Mouse (Mus musculus) embryonic facial prominence, embryonic 13.5 days (tissue): ENCODE results near the gene Ogfod1. TPM values are rescaled to one million over a fixed set of nuclear protein-coding genes. Genes with fewer than 3 reads are reported as not detected.
"Not testable (repeated sequence)": the region's sequence is repeated elsewhere in the genome, so short reads cannot be mapped to it uniquely, and the experiment has no call there.

Experiments
- ATAC-seq: fragments of 200-750 bp; cut with Nextera tagmentation; 2 replicates; pipeline ENCODE4 v1.8.0; 2017; ENCODE audit warnings: low read depth; ENCODE audit not compliant: insufficient number of reproducible peaks, insufficient read depth, low FRiP score, low TSS enrichment
- H3K27ac ChIP-seq: fragments of 300-500 bp; sonication (generic); 2 replicates; pipeline ENCODE4 v1.5.1; 2015; ENCODE audit warnings: moderate library complexity, mild to moderate bottlenecking, inconsistent platforms
- H3K27me3 ChIP-seq: fragments of 300-500 bp; sonication (generic); 2 replicates; pipeline ENCODE4 v1.6.1; 2015; ENCODE audit warnings: mild to moderate bottlenecking, inconsistent platforms
- H3K36me3 ChIP-seq: fragments of 300-500 bp; sonication (generic); 2 replicates; pipeline ENCODE4 v1.6.1; 2015; ENCODE audit warnings: mild to moderate bottlenecking, inconsistent platforms
- H3K4me1 ChIP-seq: fragments of 300-500 bp; sonication (generic); 2 replicates; pipeline ENCODE4 v1.6.1; 2015; ENCODE audit warnings: inconsistent platforms
- H3K4me2 ChIP-seq: fragments of 300-500 bp; sonication (generic); 2 replicates; pipeline ENCODE4 v1.6.1; 2015; ENCODE audit warnings: moderate library complexity, mild to moderate bottlenecking, inconsistent platforms
- H3K4me3 ChIP-seq: fragments of 300-500 bp; sonication (generic); 2 replicates; pipeline ENCODE4 v1.5.1; 2015; ENCODE audit warnings: mild to moderate bottlenecking, inconsistent platforms
- H3K9ac ChIP-seq: fragments of 300-500 bp; sonication (generic); 2 replicates; pipeline ENCODE4 v1.6.1; 2015; ENCODE audit warnings: mild to moderate bottlenecking, inconsistent platforms
- H3K9me3 ChIP-seq: fragments of 300-500 bp; sonication (generic); 2 replicates; pipeline ENCODE4 v1.6.1; 2016; ENCODE audit warnings: inconsistent platforms
- WGBS: fragments of 180-500 bp; shearing (Covaris S2); methylation state at CpG from one replicate; pipeline ENCODE4 v1.1.7; 2015; ENCODE audit warnings: mixed read lengths; 5-methylcytosine and 5-hydroxymethylcytosine counted together
- polyA plus RNA-seq: library from polyadenylated mRNA; unstranded; fragments of >200 nt; fragmentation: Nextera tagmentation; extraction: Ambion mirVana; gene quantifications from 2 replicates; pipeline ENCODE4 v1.2.1, GENCODE M21; 2015

The Ogfod1 gene
- polyA plus RNA-seq, 1 experiment from 2014 or later = 15.6 TPM

GRCm38 (mm10) chr8:94029701-94030100, 7.3 kb upstream of the Ogfod1 start:
- H3K4me2 ChIP-seq = no peak overlapping the region
- peaks cover 5% of the 10 kb centered on the region for H3K4me1 ChIP-seq
- no peak overlapping the region for H3K27ac ChIP-seq
- H3K4me3 ChIP-seq = no peak overlapping the region
- H3K36me3 ChIP-seq = peaks cover 67% of the 10 kb centered on the region
- H3K27me3 ChIP-seq = no peaks in the 10 kb centered on the region
- no peak overlapping the region for H3K9ac ChIP-seq
- ATAC-seq = no peak
- 92% methylated on average over 9 of the region's 9 CpGs for WGBS
- H3K9me3 ChIP-seq = no peaks in the 10 kb centered on the region

DNA sequence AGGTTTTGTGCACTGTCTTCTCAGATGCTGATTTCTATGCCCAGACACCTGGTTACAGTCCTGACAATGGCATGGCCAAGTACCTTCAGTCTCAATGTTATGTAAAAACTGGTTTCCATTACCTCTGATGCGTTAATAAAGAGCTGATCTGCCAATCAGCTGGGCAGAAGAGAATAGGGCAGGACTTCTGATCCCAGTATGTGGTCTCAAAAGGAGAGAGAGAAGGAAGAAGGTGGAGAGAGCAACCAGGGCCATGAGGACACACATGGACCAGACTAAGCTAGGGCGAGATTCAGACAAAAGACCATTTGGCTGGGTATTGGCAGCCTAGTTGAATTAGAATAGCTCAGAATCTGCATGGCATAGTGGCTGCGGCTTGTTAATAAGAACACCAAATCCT, 3.4 kb upstream of the Ogfod1 start:
- no peaks in the 10 kb centered on the region for H3K27me3 ChIP-seq
- no peaks in the 10 kb centered on the region for H3K9me3 ChIP-seq
- no peak overlapping the region for H3K4me3 ChIP-seq
- H3K36me3 ChIP-seq = peaks cover 29% of the 10 kb centered on the region
- WGBS = 72% methylated on average over 3 of the region's 3 CpGs
- no peak overlapping the region; the same call in 1 of the 2 replicates for H3K9ac ChIP-seq
- H3K4me1 ChIP-seq = peaks cover 24% of the 10 kb centered on the region
- ATAC-seq = no peak
- H3K27ac ChIP-seq = no peak overlapping the region
- H3K4me2 ChIP-seq = no peak overlapping the region

DNA sequence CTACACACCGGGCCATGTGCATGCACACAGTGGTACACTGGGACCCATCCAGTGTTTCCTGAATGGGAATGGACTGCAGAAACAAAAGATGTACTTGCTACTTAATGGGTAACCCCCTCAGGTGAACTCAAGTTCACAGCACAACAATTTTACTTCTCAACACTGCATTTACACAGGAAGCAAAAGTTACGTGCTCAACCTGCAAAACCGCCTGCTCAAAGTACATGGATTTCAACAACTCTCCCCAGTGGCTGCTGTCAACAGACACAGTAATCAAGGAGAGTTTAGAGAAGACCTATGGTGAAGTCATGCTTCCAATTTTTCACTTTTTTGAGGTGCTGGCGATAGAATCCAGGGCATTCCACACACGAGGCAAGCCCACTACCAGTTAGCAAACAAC, 1.8 kb upstream of the Ogfod1 start:
- no peak for ATAC-seq
- Histone ChIP-seq H3K4me1 (peaks cover 24% of the 10 kb centered on the region), H3K27ac (no peak overlapping the region), H3K27me3 (no peaks in the 10 kb centered on the region), H3K9ac (peak overlapping the region; percentile 58), H3K4me3 (peak overlapping the region; percentile 70), H3K36me3 (peaks cover 13% of the 10 kb centered on the region), H3K4me2 (peak overlapping the region; percentile 82), H3K9me3 (no peaks in the 10 kb centered on the region)
- WGBS = 51% methylated on average over 5 of the region's 5 CpGs

DNA sequence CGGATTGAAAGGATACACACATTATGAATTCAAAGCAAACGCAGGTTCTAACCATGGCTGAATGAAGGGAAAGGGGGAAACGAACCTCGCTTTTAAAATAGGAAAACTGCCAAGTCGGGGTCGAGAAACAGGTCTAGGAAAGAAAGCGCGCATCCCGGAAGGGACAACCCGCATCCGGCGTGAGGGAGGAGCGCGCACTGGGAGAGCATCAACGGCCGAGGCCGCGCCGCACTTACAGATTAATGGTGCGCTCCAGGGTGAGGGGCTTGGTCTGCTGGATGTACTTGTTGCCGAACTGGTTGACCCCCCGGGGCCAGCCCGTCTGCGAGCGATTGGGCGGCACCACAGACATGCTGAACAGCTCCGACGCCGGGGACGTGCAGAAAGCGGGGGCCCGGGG, 457 bp upstream of the Ogfod1 start:
- not testable (repeated sequence) for H3K9me3 ChIP-seq, H3K27me3 ChIP-seq, H3K36me3 ChIP-seq
- Histone ChIP-seq H3K27ac (peak overlapping the region; percentile 84), H3K4me1 (peaks cover 24% of the 10 kb centered on the region), H3K4me2 (peak overlapping the region; percentile 82), H3K4me3 (peak overlapping the region; percentile 70), H3K9ac (peak overlapping the region; percentile 79)
- under 1% methylated on average over 27 of the region's 32 CpGs for WGBS
- ATAC-seq = peak; percentile 85

- Histone ChIP-seq H3K4me3 (peak overlapping the region; percentile 70), H3K4me2 (peak overlapping the region; percentile 81), H3K27ac (no peak overlapping the region), H3K36me3 (peaks cover 3% of the 10 kb centered on the region; the same call in 1 of the 2 replicates), H3K27me3 (no peaks in the 10 kb centered on the region), H3K9me3 (no peaks in the 10 kb centered on the region), H3K4me1 (peaks cover 24% of the 10 kb centered on the region), H3K9ac (peak overlapping the region; percentile 75)
- 8% methylated on average over 15 of the region's 15 CpGs for WGBS
- ATAC-seq = no peak
These were observed 808 bp downstream of the Ogfod1 start for GRCm38 (mm10) chr8:94037806-94038205.

- Histone ChIP-seq H3K4me2 (no peak overlapping the region), H3K9me3 (no peaks in the 10 kb centered on the region), H3K27me3 (no peaks in the 10 kb centered on the region), H3K9ac (no peak overlapping the region), H3K4me3 (no peak overlapping the region), H3K27ac (no peak overlapping the region), H3K4me1 (no peaks in the 10 kb centered on the region), H3K36me3 (peaks cover 15% of the 10 kb centered on the region)
- WGBS = 69% methylated on average over 2 of the region's 2 CpGs
- ATAC-seq = no peak
These were observed 10.8 kb downstream of the Ogfod1 start for GRCm38 (mm10) chr8:94047845-94048244.

GRCm38 (mm10) chr8:94052696-94053095, 15.7 kb downstream of the Ogfod1 start:
- Histone ChIP-seq H3K9me3 (no peaks in the 10 kb centered on the region), H3K27ac (no peak overlapping the region), H3K4me2 (no peak overlapping the region), H3K9ac (no peak overlapping the region), H3K36me3 (peaks cover 31% of the 10 kb centered on the region), H3K4me3 (no peak overlapping the region), H3K27me3 (no peaks in the 10 kb centered on the region), H3K4me1 (no peaks in the 10 kb centered on the region)
- 77% methylated on average over 12 of the region's 12 CpGs for WGBS
- ATAC-seq = no peak

- Histone ChIP-seq H3K9me3 (no peaks in the 10 kb centered on the region), H3K27me3 (no peaks in the 10 kb centered on the region), H3K36me3 (peaks cover 52% of the 10 kb centered on the region), H3K4me2 (no peak overlapping the region), H3K4me3 (no peak overlapping the region), H3K27ac (no peak overlapping the region), H3K4me1 (no peaks in the 10 kb centered on the region), H3K9ac (no peak overlapping the region)
- 62% methylated on average over 6 of the region's 6 CpGs for WGBS
- ATAC-seq = no peak
These were observed 20.3 kb downstream of the Ogfod1 start for GRCm38 (mm10) chr8:94057157-94057854.

- H3K4me3 ChIP-seq = no peak overlapping the region
- H3K4me2 ChIP-seq = no peak overlapping the region
- no peaks in the 10 kb centered on the region for H3K9me3 ChIP-seq
- 79% methylated on average over 11 of the region's 11 CpGs for WGBS
- H3K27ac ChIP-seq = no peak overlapping the region
- no peaks in the 10 kb centered on the region for H3K4me1 ChIP-seq
- peaks cover 54% of the 10 kb centered on the region for H3K36me3 ChIP-seq
- ATAC-seq = no peak
- H3K9ac ChIP-seq = no peak overlapping the region
- no peaks in the 10 kb centered on the region for H3K27me3 ChIP-seq
These were observed 29.3 kb downstream of the Ogfod1 start for GRCm38 (mm10) chr8:94066121-94066863.

GRCm38 (mm10) chr8:94068793-94069192, 31.8 kb downstream of the Ogfod1 start:
- 93% methylated on average over 7 of the region's 7 CpGs for WGBS
- H3K36me3 ChIP-seq = peaks cover 43% of the 10 kb centered on the region

DNA sequence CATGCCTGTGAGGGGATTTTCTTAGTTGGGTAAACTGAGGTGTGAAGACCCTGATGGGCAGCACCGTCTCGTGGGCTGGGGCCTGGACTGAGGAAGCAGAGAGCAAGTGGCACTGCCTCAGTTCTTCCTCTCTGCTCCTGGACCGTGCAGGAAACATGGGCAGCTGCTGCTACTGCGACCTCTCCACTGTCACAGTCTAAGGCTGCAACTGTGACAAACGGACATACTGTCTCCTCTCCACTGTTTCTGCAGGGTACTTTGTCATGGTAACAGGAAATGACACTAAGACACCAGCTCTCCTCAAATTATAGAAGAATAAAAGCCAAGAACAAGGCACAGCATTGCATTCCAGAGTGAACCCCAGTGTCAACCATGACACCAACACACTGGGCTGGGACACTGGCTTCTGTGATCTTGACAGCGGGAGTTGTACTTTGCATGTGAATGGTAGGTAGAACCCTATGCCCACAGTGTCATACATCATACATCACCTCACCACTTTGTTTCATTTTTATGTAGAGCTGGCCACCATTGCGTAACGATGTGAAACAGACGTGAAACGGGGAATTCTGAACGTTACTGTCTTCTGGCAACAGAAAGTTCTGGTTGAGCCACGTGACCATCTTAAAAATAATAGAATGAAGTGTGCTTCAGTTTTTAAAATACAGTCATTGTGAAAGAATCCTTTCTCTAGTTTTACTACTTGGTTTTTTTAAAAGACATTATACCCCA, 39.6 kb downstream of the Ogfod1 start:
- Histone ChIP-seq H3K9me3 (no peaks in the 10 kb centered on the region), H3K27ac (no peak overlapping the region), H3K4me2 (no peak overlapping the region), H3K4me1 (no peaks in the 10 kb centered on the region), H3K4me3 (no peak overlapping the region), H3K36me3 (peaks cover 28% of the 10 kb centered on the region), H3K9ac (no peak overlapping the region), H3K27me3 (no peaks in the 10 kb centered on the region)
- 87% methylated on average over 12 of the region's 12 CpGs for WGBS
- no peak for ATAC-seq

More at GRCm38 (mm10) chr8:94068793-94069192, 31.8 kb downstream of the Ogfod1 start:
- H3K9me3 ChIP-seq = no peaks in the 10 kb centered on the region
- ATAC-seq = no peak
- H3K27ac ChIP-seq = no peak overlapping the region
- H3K9ac ChIP-seq = no peak overlapping the region
- no peak overlapping the region for H3K4me2 ChIP-seq
- no peaks in the 10 kb centered on the region for H3K4me1 ChIP-seq
- H3K27me3 ChIP-seq = no peaks in the 10 kb centered on the region
- no peak overlapping the region for H3K4me3 ChIP-seq
